ENCODE assay signal across 8 mouse cellular contexts in genomic region chr16:49803932-49804461, GRCm38 (mm10). TPM values are rescaled to one million over a fixed set of nuclear protein-coding genes. Genes with fewer than 3 reads are reported as not detected.
DNase-seq lines count a peak whose midpoint lies in the region; ATAC-seq and TF ChIP-seq lines count a peak whose summit lies in the region.

No protein-coding gene starts in this region.

- DNase-seq in ES-E14 (ENCODE audit: low read depth, low spot score) (peak; percentile 72), WW6 (ENCODE audit: low read depth, low spot score) (peak; percentile 36)
- peak; percentile 43 for DNase-seq in lung, postnatal 14 days
- peak; percentile 48 for DNase-seq in thymus, postnatal 4 days
- no peak for DNase-seq in B cell, adult 2 months
- DNase-seq in spleen, postnatal 36 days (ENCODE audit: low spot score in 2 of 2) = no peak

- ATAC-seq in heart, embryonic 11.5 days (replicated peaks; ENCODE audit: insufficient number of reproducible peaks, low FRiP score, low TSS enrichment) = 0 out of 2 replicates have a peak, but pooled peaks have one; percentile 50
- peak; percentile 61 for ATAC-seq in kidney, embryonic 15.5 days (replicated peaks; ENCODE audit: low FRiP score)

- H3K27ac ChIP-seq in ES-E14 (ENCODE audit: insufficient read depth, low read depth, low read length, poor library complexity, severe bottlenecking) = peak overlapping the region; percentile 46
- no peak overlapping the region for H3K27ac ChIP-seq in heart, embryonic 11.5 days (ENCODE audit: low read depth, low read length)
- H3K27ac ChIP-seq in kidney, embryonic 15.5 days = peak overlapping the region; percentile 64

- no peak overlapping the region for H3K9ac ChIP-seq in ES-E14 (ENCODE audit: insufficient read depth, low read depth, low read length, poor library complexity, severe bottlenecking)
- peak overlapping the region; percentile 64 for H3K9ac ChIP-seq in heart, embryonic 11.5 days (ENCODE audit: low read depth, low read length)
- H3K9ac ChIP-seq in kidney, embryonic 15.5 days = no peak overlapping the region

- no peaks in the 10 kb centered on the region for H3K27me3 ChIP-seq in heart, embryonic 11.5 days (ENCODE audit: control insufficient read depth, insufficient read depth, low read length)
- H3K27me3 ChIP-seq in kidney, embryonic 15.5 days = no peaks in the 10 kb centered on the region

- in situ Hi-C loops in ES-E14 (cut with MboI; ENCODE audit: low sequenced_read_pairs in 2 of 2, unreplicated experiment in 2 of 2) = no loop called here

- peaks cover 4 to 9% of the 10 kb centered on the region in 2 experiments; a peak in 2 of 4 replicates for H3K4me1 ChIP-seq in ES-E14 (ENCODE audit: control insufficient read depth in 2 of 2, insufficient read depth in 2 of 2, low read length in 2 of 2, poor library complexity in 1 of 2)
- peaks cover 7% of the 10 kb centered on the region; the same call in 1 of the 2 replicates for H3K4me1 ChIP-seq in heart, embryonic 11.5 days (ENCODE audit: control insufficient read depth, insufficient read depth, low read length)
- H3K4me1 ChIP-seq in kidney, embryonic 15.5 days = peaks cover 38% of the 10 kb centered on the region

- no peaks in the 10 kb centered on the region for H3K36me3 ChIP-seq in ES-E14 (ENCODE audit: control insufficient read depth, insufficient read depth, low read length, poor library complexity, severe bottlenecking)
- H3K36me3 ChIP-seq in heart, embryonic 11.5 days (ENCODE audit: control insufficient read depth, insufficient read depth, low read length) = no peaks in the 10 kb centered on the region
- H3K36me3 ChIP-seq in kidney, embryonic 15.5 days = no peaks in the 10 kb centered on the region

- H3K4me2 ChIP-seq in heart, embryonic 11.5 days = peak overlapping the region; percentile 74
- H3K4me2 ChIP-seq in kidney, embryonic 15.5 days = peak overlapping the region; percentile 64

- 4% methylated on average over 12 of the region's 12 CpGs for WGBS in heart, embryonic 11.5 days (ENCODE audit: insufficient replicate concordance)
- 1% methylated on average over 12 of the region's 12 CpGs for WGBS in kidney, embryonic 15.5 days

- peak overlapping the region; percentile 20 to 64; a peak in 2 of 4 replicates for H3K4me3 ChIP-seq in ES-E14 (ENCODE audit: insufficient read depth in 1 of 2, low read depth in 1 of 2, low read length in 2 of 2, poor library complexity in 1 of 2, severe bottlenecking in 1 of 2)
- H3K4me3 ChIP-seq in heart, embryonic 11.5 days (ENCODE audit: low read depth, low read length) = peak overlapping the region; percentile 24
- H3K4me3 ChIP-seq in kidney, embryonic 15.5 days (replicated peaks) = peak overlapping the region; percentile 32

- no peaks in the 10 kb centered on the region for H3K9me3 ChIP-seq in ES-E14 (ENCODE audit: control insufficient read depth, insufficient read depth, low read depth, low read length)
- H3K9me3 ChIP-seq in heart, embryonic 11.5 days (replicated peaks; ENCODE audit: control insufficient read depth, low read length) = no peaks in the 10 kb centered on the region
- H3K9me3 ChIP-seq in kidney, embryonic 15.5 days (replicated peaks) = no peaks in the 10 kb centered on the region

TF ChIP-seq in ES-E14, 5 proteins besides CTCF, POLR2A, EP300 and RAD21:
- no peak for TF ChIP-seq ZC3H11A (IDR thresholded peaks at IDR 0.05; ENCODE audit: borderline replicate concordance, low read depth, low read length)
- TF ChIP-seq MAFK (IDR thresholded peaks at IDR 0.05; ENCODE audit: insufficient read depth, low read depth, low read length) = no peak
- no peak for TF ChIP-seq CHD2 (IDR thresholded peaks at IDR 0.05; ENCODE audit: low read depth, low read length)
- TF ChIP-seq HCFC1 (IDR thresholded peaks at IDR 0.05; ENCODE audit: borderline replicate concordance, insufficient read depth, low read length) = no peak
- no peak for TF ChIP-seq ZNF384 (IDR thresholded peaks at IDR 0.05; ENCODE audit: low read depth, low read length)
TF ChIP-seq in ES-E14: peak in this region for 0.

RNA-seq across cellular contexts. Expression of gene Cd47, which starts 3.7 kb away (rescaled TPM):
- total RNA-seq in ES-E14 (2012; rRNA removed) = 13.6 and 16.0 TPM in 2 replicates
- polyA plus RNA-seq in heart, embryonic 11.5 days (2014; fragmentation: Nextera tagmentation; extraction: Ambion mirVana) = 55.3 and 58.5 TPM in 2 replicates
- polyA plus RNA-seq in kidney, embryonic 15.5 days (2015; fragmentation: Nextera tagmentation; extraction: Ambion mirVana) = 78.3 and 84.1 TPM in 2 replicates

Comparison
In these comparisons a context has a peak if more than half of its experiments do, and no peak if none do; other contexts are left out.
1. DNase-seq: peak in ES-E14 (single experiment), WW6 (single experiment), lung, postnatal 14 days (single experiment) and thymus, postnatal 4 days (single experiment); none in B cell, adult 2 months (0 of 2) and spleen, postnatal 36 days (0 of 2).
2. Peak in every context shown above with its lines, with median percentiles within 50 percentile points of each other: H3K4me3 ChIP-seq.